Mouse (Mus musculus): Measurements from ENCODE around the gene Gcgr.
"Not testable (repeated sequence)": the region's sequence is repeated elsewhere in the genome, so short reads cannot be mapped to it uniquely, and the experiment has no call there.

The Gcgr gene

DNA sequence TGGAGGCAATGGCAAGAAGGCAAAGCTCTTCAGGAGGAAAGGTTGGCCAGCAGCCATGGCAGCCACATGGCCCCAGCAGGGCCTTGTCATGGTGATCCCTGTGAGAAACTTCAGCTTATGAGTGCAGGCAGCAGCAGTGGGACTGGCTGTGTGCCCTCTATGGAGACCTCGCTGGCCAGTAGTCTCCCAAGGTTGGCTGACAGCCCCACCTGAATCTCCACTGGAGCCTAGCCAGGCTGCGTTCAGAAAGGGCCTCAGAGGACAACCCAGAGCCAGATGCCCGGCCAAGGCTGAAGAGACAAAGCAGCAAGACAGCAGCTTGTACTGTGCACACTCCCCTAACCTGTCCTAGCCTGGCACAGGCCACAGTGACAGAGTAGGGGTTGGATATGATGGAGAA is 8.0 kb downstream of the Gcgr start:
- DNase-seq (ENCODE audit: low spot score in 2 of 2): peak; percentile 80 to 84

DNA sequence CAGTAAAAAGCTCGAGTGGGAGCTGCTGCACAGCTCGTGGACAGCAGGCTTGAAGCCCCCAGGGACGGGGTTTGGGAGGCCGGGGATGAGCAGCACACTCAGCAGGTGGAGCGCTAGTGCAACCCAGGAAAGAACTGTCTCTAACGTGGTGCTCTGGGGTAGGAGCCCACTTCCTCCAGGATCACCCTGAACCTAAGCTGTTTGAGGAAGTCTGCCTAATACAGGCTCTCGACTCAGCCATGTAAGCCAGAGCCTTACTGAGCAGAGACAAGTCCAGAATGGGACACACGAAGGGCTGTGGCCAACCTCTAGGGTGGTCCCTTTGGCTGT is 8.4 kb downstream of the Gcgr start:
- DNase-seq (ENCODE audit: low spot score in 2 of 2): no peak

DNA sequence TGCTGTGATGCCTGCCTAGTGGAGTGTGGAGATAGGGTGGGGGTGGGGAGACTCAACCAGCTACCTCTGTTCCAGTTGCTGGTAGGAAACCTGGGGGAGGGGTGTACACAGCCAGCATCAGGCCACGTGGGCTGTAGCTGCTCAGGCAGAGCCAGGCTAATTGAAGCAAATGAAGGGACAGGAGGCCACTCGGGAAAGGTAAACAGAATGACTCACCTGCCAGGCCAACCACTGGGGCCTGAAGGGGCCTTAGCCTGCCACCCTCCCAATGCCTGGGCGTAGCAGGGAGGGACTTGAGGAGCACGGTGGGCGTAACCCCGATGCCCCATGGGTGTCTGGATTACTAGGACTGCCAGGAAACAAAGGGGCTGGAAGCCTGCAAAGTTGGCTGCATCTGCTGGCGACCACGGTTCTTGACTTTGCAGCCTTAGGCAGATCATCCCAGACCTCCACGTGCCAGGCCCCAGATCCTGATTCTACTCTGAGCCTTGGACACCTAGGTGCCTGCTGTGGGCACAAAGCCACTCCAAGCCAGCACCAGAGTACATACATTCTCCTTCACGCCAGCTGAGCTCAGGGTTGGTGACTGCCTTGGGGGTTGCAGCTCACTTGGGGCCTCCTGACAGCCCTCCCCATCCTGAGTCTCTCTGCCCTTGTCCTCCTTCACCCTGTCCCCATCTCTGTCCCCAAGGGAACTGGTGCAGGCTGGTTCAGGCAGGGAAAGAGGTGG is 9.0 kb downstream of the Gcgr start:
- DNase-seq (ENCODE audit: low spot score in 2 of 2): no peak

DNA sequence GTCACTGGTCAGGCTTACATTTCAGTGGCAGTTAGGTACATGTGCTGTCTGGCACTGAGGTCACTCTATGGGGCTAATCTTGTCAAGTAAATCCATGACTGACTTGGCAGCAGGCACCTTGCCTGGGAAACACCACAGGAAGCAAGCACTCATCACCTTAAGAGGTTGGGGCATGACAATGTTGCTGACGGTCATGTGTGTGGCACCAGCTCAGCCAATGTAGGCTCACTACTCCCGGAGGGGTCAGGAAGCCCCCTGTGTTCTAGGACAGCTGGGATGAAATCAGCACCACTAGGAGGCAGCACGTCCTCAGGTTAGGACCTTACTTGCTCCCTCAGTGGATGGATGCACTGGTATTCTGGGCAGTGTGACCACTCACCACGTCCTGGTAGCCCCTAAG is 11.4 kb downstream of the Gcgr start:
- peak; percentile 43 to 69 for DNase-seq (ENCODE audit: low spot score in 2 of 2)

DNA sequence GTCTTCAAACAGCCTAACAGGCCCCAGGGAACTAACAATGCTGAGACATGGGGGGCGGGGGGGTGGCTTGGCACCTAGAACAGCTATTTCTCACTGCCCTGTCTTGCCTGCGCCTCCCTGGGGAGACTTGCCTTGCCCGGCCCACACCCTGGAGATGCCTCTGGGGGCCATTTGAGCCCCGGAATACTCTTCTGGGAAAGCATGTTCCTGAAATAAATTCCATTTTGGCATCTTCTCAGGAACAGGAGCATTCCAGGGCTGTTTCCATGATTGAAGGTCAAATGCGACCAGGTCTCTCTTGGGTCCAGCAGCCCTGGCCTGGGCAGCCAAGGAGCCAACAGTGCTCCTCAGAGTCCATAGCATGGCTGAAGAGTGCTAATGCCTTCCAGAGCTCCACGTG is 11.9 kb downstream of the Gcgr start:
- DNase-seq (ENCODE audit: low spot score in 2 of 2): no peak

DNA sequence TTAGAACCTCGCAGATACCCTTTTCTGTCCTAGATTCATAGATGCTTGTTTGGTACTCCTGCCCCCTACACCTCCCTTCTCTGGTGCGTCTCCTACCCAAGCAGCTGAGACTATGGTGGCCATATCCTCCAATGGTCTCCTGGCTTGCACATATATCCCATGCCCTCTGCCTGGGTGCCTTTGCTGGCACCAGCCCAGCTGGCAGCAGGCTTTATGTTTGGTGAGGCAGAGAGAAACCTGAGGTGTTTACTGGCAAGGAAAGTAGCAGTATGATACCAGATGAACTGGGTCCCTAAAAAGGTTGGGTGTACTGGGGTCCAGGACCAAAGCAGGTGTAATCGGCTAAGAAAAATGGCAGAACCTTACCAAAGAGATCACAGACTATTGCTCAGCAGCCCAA is 15.5 kb downstream of the Gcgr start:
- DNase-seq (ENCODE audit: low spot score in 2 of 2): no peak

DNA sequence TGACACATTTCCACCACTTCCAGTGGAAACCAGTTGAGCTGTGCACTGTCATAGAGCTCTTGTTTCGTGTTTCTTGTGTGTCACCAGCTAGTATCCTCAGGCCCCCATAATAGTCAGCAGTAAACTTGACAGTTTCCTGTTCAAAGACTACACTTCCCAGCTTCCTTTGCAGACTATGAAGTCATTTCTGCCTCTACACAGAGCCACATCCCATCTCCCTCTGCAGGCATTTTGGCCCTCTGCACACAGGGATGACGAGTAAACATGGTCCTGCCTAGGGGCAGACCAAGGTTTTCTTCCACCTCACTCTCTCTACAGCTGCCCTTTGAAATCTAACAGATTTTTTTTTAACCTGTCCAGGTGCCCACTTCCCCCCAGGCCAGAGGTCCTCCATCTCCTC is 17.0 kb downstream of the Gcgr start:
- DNase-seq (ENCODE audit: low spot score in 2 of 2): no peak

DNA sequence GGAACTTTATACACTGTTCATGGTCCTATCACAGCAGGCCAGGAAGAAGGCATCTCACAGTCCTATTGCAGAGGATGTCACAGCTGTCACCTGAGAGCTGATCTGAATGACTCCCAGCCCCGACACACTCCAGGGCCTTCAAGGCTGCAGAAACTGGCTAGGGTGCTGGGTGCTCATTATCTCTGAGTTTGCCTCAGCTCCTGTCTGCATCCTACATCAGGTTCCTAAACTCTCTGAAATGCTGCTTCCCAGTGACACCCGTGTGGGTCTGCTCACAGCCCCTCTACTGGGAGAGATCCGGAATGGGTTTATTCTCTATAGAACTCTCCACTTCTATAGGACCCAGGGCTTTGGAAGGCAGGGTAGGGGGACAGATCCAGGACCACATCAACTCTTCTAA is 17.7 kb downstream of the Gcgr start:
- no peak for DNase-seq (ENCODE audit: low spot score in 2 of 2)

DNA sequence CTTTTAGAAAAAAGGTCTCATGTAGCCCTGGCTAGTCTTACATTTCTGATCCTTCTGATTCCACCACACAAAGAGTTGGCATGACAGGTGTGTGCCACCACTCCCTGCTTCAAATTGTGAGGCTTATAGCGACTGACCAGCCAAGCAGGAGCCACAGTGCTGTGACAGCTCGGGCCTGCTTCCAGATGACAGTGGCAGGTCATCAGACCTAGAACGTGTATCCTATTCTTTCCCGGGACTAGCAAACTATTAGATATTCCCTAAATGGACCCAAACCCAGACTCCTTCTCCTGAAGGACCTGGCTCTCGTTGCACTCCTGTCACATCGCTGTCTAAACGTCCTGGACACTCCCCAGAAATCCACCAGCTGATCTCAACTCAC is 18.3 kb downstream of the Gcgr start:
- DNase-seq (ENCODE audit: low spot score in 2 of 2): no peak

DNA sequence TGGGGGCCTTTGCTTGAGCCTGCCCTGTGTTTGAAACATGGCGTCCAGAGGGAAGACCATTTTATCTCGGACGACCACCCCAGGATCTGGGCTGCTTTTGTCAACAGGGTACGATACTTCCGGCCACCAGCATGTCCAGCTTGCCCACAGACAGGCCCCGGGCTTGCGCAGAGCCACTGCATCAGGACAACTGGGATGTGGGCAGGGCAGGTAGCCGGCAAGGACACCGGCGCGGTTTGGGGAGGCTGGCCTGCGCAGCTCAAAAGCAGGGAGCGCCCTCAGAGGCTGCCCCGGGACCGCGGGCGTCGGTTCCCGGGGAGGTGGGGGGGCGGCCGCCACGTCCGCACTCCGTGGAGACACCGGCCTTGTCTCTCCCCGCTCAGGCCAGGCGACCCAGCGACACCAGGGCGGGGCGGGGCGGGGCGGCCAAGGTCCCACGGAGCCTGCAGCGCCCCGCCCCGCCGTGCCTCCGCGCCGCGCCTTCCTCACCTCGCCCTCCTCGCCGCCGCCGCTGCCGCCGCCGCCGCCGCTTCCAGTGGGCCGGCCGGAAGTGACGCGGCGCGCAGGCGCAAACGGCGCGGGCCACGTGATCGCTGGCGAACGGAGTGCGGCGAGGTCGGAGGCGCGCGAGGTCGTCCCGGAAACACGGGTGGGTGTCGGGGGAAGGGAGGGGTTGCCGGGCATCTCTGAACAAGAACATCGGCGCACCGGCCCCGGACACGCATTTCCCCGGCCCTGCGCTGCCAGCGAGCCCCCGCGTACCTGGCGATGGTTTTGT is 18.9 kb downstream of the Gcgr start, which contains the start of gene Mcrip1:
Mcrip1 (minus strand) TSS at position 560 of the 778 bp plus-strand sequence.
- peak; percentile 91 to 93 for DNase-seq (ENCODE audit: low spot score in 2 of 2)

DNA sequence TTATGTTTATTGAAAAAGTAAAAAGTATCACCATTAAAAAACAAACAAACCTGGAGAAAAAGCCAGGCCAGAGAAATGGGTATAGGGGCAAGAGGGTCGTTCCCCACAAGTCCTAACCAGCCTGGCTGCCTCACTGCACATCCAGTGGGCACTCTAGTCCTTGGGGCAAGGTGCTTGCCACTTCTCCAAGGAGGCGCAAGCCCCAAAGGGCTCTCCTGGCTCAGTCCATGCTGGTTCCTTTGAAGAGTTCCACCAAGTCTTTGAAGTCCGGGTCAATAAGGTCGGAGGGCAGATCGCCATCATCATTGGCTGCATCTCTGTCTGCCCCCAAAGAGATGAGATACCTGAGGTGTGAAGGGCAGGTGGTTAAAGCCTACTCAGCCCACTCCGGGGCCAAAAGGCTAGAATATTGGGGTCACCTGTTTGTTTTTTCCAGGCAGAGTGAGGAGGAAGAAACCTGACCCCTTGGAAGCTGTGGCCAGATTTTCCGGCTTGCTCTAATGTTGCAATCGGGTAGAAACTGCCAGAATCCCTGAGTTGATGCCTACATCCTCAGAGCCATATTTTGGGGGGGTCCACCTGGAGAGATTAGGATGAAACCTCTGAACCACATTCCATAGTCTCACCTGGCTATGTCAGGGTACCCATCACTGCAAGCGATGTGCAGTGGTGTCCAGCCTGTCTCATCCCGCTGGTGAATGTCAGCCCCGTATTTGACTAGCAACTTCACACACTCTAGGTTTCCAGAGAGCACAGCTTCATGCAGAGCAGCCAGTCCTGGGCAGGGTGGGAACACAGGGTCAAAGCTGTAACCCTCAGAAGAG is 19.7 kb downstream of the Gcgr start:
- no peak for DNase-seq (ENCODE audit: low spot score in 2 of 2)

DNA sequence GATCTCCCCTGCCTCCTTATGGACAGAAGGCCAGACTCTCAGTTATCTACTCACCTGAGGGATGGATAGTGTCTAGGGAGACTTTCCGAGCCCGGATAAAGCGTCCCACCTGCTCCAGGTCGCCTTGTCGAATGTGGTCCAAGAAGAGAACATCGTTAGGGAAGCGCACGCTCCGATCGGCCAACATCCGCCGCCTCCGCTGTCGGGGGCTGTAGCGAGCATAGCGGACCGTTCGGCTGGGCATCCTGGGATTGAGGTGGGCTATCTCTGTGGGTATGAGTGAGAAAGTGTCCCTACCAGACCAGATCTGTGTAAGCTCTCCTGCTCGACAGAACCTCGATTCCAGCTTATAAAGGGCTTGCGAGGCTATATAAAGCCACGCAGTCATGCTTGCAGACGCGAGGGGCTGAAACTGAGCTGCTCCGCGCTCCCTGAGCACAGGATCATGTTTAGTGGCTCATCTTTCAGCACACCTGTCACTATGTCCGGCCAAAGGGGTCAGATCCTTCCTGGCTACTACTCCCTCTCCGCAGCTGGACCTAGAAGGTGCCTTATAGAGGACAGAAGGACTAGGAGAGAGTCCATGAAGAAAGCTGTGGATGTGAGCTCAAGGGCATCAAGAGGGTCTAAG is 20.4 kb downstream of the Gcgr start, which contains the start of gene Ppp1r27:
Ppp1r27 (minus strand) TSS at position 323 of the 631 bp plus-strand sequence.
- no peak for DNase-seq (ENCODE audit: low spot score in 2 of 2)

DNA sequence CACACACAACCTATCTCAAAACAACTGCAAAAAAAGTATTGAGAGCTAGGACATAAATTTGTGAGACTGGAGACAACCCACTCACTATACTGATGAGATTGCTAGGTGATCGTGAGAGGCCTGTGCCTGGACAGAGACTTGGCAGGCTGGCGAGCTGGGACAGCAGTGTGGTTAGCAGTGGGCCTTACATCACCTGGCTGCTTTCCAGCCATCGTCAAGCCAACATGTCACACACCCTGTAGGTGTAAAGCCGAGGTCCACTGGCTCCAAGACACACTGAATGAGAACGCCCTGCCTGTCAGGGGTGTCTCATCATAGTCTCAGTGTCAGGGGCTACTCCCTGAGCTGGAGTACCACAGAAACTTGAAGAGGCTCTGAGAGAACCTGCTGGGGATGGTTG is 22.2 kb downstream of the Gcgr start:
- no peak for DNase-seq (ENCODE audit: low spot score in 2 of 2)

DNA sequence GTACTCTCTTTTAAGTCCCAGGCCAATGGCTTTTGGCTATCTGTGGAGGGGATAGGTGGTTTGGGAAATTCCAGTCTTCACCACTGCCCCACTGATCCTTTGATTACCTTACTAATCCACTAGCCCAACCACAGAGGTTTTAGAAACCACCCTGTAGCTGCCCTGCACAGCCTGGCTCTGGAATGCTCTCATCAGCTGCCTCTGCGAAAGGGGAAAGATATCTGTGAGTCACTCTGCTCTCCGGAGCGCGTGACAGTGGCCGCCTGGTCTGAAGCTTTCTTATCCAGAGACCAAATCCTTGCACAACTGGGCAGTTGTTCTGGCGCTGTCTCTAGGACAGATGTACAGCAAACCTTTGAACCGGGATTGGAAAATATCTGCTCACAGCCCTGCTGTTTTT is 24.3 kb downstream of the Gcgr start:
- DNase-seq (ENCODE audit: low spot score in 2 of 2): peak in 1 of 2 experiments; percentile 56

DNA sequence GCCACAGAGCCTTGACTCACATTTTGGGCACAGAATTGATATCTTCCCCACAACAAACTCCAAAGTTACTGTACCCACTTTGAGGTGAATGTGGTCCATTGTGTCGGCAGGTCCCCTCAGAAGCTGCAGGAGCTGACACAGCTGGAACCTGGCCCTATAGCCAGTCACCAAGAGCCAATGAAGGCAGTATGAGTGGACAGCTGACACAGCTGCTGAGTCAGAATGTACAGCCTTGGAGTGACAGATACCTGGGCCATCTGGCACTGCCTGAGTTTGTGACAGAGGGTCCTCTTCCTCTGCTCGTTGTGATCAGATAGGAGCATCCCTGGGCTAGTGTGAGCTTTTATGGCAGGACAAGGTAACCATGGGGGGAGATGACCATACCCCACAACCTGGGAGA is 24.8 kb downstream of the Gcgr start:
- DNase-seq (ENCODE audit: low spot score in 2 of 2): no peak

DNA sequence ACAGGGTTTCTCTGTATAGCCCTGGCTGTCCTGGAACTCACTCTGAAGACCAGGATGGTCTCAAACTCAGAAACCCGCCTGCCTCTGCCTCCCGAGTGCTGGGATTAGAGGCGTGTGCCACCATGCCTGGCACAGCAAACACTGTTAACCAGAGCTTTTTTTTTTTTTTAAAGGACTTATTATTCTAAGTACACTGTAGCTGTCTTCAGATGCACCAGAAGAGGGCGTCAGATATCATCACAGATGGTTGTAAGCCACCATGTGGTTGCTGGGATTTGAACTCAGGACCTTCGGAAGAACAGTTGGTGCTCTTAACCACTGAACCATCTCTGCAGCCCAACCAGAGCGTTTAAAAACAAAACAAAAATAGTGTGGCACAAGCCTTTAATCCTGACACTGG is 28.3 kb downstream of the Gcgr start:
- DNase-seq (ENCODE audit: low spot score in 2 of 2): not testable (repeated sequence)

DNA sequence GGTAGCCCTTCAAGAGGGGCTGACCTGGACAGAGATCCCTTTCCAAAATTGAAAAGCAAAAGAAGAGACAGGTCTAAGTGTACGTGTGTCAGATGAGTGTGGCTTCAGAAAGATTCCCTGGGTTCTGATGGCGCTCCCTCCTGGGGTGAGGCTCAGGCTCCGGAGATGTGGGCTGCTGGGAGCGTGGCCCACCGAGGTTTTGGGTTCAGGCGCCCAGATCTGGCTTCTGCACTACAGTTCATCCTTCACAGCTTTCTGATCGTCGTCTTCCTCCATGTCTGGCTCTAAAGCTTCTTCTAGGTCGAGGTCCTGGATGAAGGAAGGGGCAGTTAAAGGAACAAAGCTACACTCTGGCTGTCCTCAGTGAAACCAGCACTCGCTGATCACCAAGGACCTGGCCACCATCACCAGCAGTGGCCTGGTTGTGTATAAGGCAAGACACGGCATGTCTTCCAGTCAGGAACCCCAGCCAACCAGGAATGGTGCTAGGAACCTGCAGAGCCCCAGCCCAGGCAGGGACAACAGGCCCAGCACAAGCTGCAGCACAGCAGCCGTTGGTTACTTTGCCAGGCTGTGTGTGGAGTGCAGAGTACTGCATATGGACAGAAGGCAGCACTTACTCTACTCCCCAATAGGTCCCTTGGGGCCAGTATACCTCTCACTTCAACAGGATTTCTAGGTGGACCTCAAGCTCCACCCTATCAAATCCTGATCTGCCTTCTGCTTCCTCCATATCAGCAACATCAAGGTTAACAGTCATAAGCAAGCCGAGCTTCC is 30.6 kb downstream of the Gcgr start:
- no peak for DNase-seq (ENCODE audit: low spot score in 2 of 2)

DNA sequence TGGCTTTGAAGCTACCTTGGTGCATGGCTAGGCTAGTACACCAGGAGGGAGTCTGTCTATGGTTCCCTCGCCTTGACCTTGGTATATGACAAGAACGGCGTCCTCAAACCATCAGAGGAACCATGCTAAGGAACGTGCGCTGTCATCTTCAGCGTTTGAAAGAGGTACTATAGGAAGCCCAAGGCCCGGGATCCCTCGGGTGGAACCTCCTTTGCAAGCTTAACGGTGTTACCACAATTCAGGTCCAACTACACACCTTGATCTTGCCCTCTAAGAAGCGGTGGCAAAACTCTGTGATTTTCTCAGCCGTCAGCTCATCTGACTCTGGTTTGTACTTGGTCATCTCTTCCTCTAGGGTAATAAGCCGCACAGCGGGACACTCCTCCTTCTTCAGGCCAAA is 32.5 kb downstream of the Gcgr start:
- DNase-seq (ENCODE audit: low spot score in 2 of 2): no peak

DNA sequence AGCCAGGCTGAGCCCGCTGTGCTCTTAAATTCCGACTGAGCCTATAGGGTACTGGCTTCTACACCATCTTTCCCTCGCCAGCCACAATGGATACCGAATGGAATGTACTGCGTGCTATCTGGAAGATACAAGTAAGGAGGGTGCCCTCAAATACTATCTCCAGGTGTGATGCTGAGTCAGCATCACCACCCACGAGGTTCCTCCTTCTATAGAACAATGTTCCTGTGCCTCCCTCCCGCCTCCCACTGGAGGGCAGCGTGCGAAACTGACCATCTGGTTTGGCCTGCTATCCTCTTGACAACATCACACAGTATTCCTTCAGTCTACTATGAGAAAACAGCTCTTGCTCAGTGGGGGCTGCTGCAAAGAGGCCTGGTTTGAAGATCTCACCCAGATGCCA is 34.6 kb downstream of the Gcgr start:
- no peak for DNase-seq (ENCODE audit: low spot score in 2 of 2)

DNA sequence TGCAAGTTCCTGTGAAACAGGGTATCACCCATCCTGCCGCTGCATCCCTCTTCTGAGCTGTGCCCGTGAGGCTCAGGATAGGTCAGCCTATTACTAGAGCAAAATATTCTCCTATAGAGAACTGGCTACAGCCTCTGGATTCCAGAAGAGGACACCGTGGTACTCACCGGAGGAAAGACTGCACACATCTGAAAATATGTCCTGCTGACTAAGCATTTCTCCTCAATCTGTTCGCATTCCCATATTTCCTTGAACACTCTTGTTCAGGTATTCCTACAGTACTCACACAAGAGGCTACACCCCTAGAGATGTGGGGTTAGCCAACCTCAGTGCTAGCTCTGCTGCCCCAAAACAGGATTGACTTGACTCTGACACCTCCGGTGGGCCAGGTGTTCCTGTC is 37.8 kb downstream of the Gcgr start:
- no peak for DNase-seq (ENCODE audit: low spot score in 2 of 2)

DNA sequence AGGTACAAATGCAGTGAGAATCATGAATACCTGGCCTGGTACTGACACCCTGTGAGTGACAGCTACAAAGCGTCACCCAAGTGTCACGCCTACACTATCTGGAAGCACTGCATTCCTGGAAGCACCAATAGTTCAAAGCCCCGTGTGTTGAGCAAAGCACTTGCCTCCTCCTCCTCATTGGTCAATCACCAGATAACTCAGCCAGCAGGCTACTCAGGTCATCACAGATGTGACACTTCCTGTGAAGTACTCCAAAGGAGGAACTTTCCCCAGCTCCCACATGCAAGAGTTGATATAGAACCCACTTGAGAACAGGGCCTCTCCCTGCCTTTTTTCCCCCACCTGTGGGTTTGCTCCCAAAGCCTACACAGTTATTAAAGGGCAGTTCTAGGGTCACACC is 40.6 kb downstream of the Gcgr start:
- DNase-seq (ENCODE audit: low spot score in 2 of 2): no peak

All from heart, adult 9 months (tissue).